In genomic region chr7:113150789-113151188, GRCm38 (mm10) we compare ENCODE assay signal across 10 mouse cellular contexts. TPM values are rescaled to one million over a fixed set of nuclear protein-coding genes. Genes with fewer than 3 reads are reported as not detected.
DNase-seq lines count a peak whose midpoint lies in the region; ATAC-seq and TF ChIP-seq lines count a peak whose summit lies in the region.
"Had no signal": no experiment of that assay in that cellular context is flagged by ENCODE, and none has a peak within 500 bp of the region (broad histone marks: within the 10 kb centered on the region; RNA-seq: fewer than 3 reads in every experiment).

No protein-coding gene starts in this region.

- no peak overlapping the region for H3K4me3 ChIP-seq in limb, embryonic 14.5 days (replicated peaks; ENCODE audit: low read length)
- H3K4me3 ChIP-seq in limb, embryonic 10.5 days: no peak overlapping the region
- H3K4me3 ChIP-seq in stomach, embryonic 16.5 days (replicated peaks; ENCODE audit: low read length): no peak overlapping the region
- H3K4me3 ChIP-seq: hindbrain, embryonic 15.5 days had no signal

- H3K36me3 ChIP-seq in limb, embryonic 14.5 days (ENCODE audit: control insufficient read depth, insufficient read depth, low read length): no peaks in the 10 kb centered on the region
- H3K36me3 ChIP-seq in limb, embryonic 10.5 days: no peaks in the 10 kb centered on the region
- no peaks in the 10 kb centered on the region for H3K36me3 ChIP-seq in stomach, embryonic 16.5 days (ENCODE audit: control insufficient read depth, insufficient read depth, low read length)
- H3K36me3 ChIP-seq: hindbrain, embryonic 15.5 days had no signal

- no peak for ATAC-seq in limb, embryonic 14.5 days (ENCODE audit: low FRiP score, low read depth)
- peak; percentile 38; the same call in 1 of the 2 replicates for ATAC-seq in stomach, embryonic 16.5 days (ENCODE audit: insufficient read depth, low FRiP score)
- no peak for ATAC-seq in granulocyte monocyte progenitor cell, adult 5-6 weeks (replicated peaks; ENCODE audit: poor library complexity, severe bottlenecking)

- no peaks in the 10 kb centered on the region for H3K27me3 ChIP-seq in limb, embryonic 14.5 days (ENCODE audit: control insufficient read depth, insufficient read depth, low read length)
- no peaks in the 10 kb centered on the region for H3K27me3 ChIP-seq in limb, embryonic 10.5 days (ENCODE audit: low read depth, poor library complexity, severe bottlenecking)
- no peaks in the 10 kb centered on the region for H3K27me3 ChIP-seq in stomach, embryonic 16.5 days (ENCODE audit: control insufficient read depth, insufficient read depth, low read length)
- H3K27me3 ChIP-seq: hindbrain, embryonic 15.5 days had no signal

- 0 out of 2 replicates have a peak overlapping the region, but pooled peaks have one; percentile 5 for H3K27ac ChIP-seq in limb, embryonic 14.5 days (replicated peaks; ENCODE audit: low read depth, low read length)
- H3K27ac ChIP-seq in limb, embryonic 10.5 days: no peak overlapping the region
- peak overlapping the region; percentile 80 for H3K27ac ChIP-seq in stomach, embryonic 16.5 days (ENCODE audit: low read length)

- WGBS in limb, embryonic 14.5 days: 70% methylated on average over 6 of the region's 6 CpGs
- 84% methylated on average over 6 of the region's 6 CpGs for WGBS in limb, embryonic 10.5 days
- 31% methylated on average over 6 of the region's 6 CpGs for WGBS in stomach, embryonic 16.5 days

- H3K4me1 ChIP-seq in limb, embryonic 14.5 days (ENCODE audit: control insufficient read depth, insufficient read depth, low read length): 0 out of 2 replicates have a peak, but pooled peaks cover 4% of the 10 kb centered on the region
- peaks cover 31% of the 10 kb centered on the region for H3K4me1 ChIP-seq in limb, embryonic 10.5 days
- H3K4me1 ChIP-seq in stomach, embryonic 16.5 days (ENCODE audit: control insufficient read depth, insufficient read depth, low read length): peaks cover 19% of the 10 kb centered on the region

- DNase-seq in adrenal gland, adult (ENCODE audit: inconsistent age in 2 of 2, low spot score in 1 of 2): peak; percentile 36 to 65
- DNase-seq in adrenal gland, postnatal 10 days: no peak
- no peak for DNase-seq in limb, embryonic 14.5 days (ENCODE audit: low spot score)
- DNase-seq in limb, embryonic 10.5 days (ENCODE audit: low spot score): no peak
- DNase-seq in kidney, adult 9 months: peak; percentile 45
- no peak for DNase-seq in liver
- DNase-seq: cerebellum, postnatal 36 days had no signal

- no peak overlapping the region for H3K9ac ChIP-seq in limb, embryonic 14.5 days (ENCODE audit: low read depth, low read length, severe bottlenecking)
- no peak overlapping the region for H3K9ac ChIP-seq in stomach, embryonic 16.5 days (ENCODE audit: low read length)
- H3K9ac ChIP-seq: hindbrain, embryonic 15.5 days had no signal

- no peaks in the 10 kb centered on the region for H3K9me3 ChIP-seq in limb, embryonic 14.5 days (ENCODE audit: control insufficient read depth, low read length)
- H3K9me3 ChIP-seq in limb, embryonic 10.5 days (replicated peaks): no peaks in the 10 kb centered on the region
- H3K9me3 ChIP-seq in stomach, embryonic 16.5 days (replicated peaks; ENCODE audit: control insufficient read depth, low read length): no peaks in the 10 kb centered on the region
- H3K9me3 ChIP-seq: hindbrain, embryonic 15.5 days had no signal

- no peak for TF ChIP-seq POLR2A in limb, embryonic 14.5 days (IDR thresholded peaks at IDR 0.05; ENCODE audit: borderline replicate concordance, extremely low read depth, insufficient read depth, insufficient read length)

- no peak overlapping the region for H3K4me2 ChIP-seq in limb, embryonic 14.5 days (replicated peaks; ENCODE audit: low read depth, low read length, severe bottlenecking)
- H3K4me2 ChIP-seq in stomach, embryonic 16.5 days (ENCODE audit: low read depth, low read length): no peak overlapping the region
- H3K4me2 ChIP-seq: hindbrain, embryonic 15.5 days had no signal

RNA-seq across cellular contexts. Expression of gene Arntl, which starts 56.5 kb away (rescaled TPM):
- total RNA-seq in adrenal gland, postnatal 10 days (2021): 10 to 100 TPM; 22.9 to 25.7 TPM
- 5.7 and 6.8 TPM in 2 replicates for polyA plus RNA-seq in limb, embryonic 14.5 days (2012; rRNA removed)
- 5.6 and 6.7 TPM in 2 replicates for polyA plus RNA-seq in limb, embryonic 14.5 days (2014; fragmentation: Nextera tagmentation; extraction: Ambion mirVana)
- 8.0 and 9.6 TPM in 2 replicates for polyA plus RNA-seq in limb, embryonic 10.5 days (2016; fragmentation: Nextera tagmentation; extraction: Ambion mirVana)
- 14.1 TPM in 2 replicates for polyA plus RNA-seq in stomach, embryonic 16.5 days (2015; fragmentation: Nextera tagmentation; extraction: Ambion mirVana)
- total RNA-seq in granulocyte monocyte progenitor cell, adult 5-6 weeks (2014; fragmentation: Nextera tagmentation): 6.0 and 6.9 TPM in 2 replicates
- 11.8 TPM in 2 replicates for total RNA-seq in granulocyte monocyte progenitor cell, adult 5-6 weeks (2017)

Comparison
In these comparisons a context has a peak if more than half of its experiments do, and no peak if none do; other contexts are left out.
1. DNase-seq: peak in adrenal gland, adult (2 of 2) and kidney, adult 9 months (single experiment); none in adrenal gland, postnatal 10 days (single experiment), limb, embryonic 14.5 days (single experiment), limb, embryonic 10.5 days (single experiment) and liver (single experiment).